In genomic region chr4:124624111-124624581, GRCm38 (mm10) we compare ENCODE assay signal across 11 mouse cellular contexts. TPM values are rescaled to one million over a fixed set of nuclear protein-coding genes. Genes with fewer than 3 reads are reported as not detected.
A peak's percentile ranks its signal among the peaks of the same experiment; 100 is the strongest.
DNase-seq lines count a peak whose midpoint lies in the region; ATAC-seq lines count a peak whose summit lies in the region.
"Had no signal": no experiment of that assay in that cellular context is flagged by ENCODE, and none has a peak within 500 bp of the region (broad histone marks: within the 10 kb centered on the region; RNA-seq: fewer than 3 reads in every experiment).

No protein-coding gene starts in this region.

- H3K27ac ChIP-seq in neural tube, embryonic 11.5 days (ENCODE audit: low read depth, low read length), result no peak overlapping the region
- H3K27ac ChIP-seq in forebrain, embryonic 13.5 days, result no peak overlapping the region
- H3K27ac ChIP-seq: embryonic facial prominence, embryonic 12.5 days; heart, embryonic 13.5 days had no signal

- H3K36me3 ChIP-seq in neural tube, embryonic 11.5 days (ENCODE audit: control insufficient read depth, insufficient read depth, low read length), result no peaks in the 10 kb centered on the region
- H3K36me3 ChIP-seq in forebrain, embryonic 13.5 days (ENCODE audit: poor library complexity, severe bottlenecking), result no peaks in the 10 kb centered on the region
- H3K36me3 ChIP-seq: embryonic facial prominence, embryonic 12.5 days; heart, embryonic 13.5 days had no signal

- ATAC-seq in neural tube, embryonic 11.5 days (ENCODE audit: insufficient read depth, low FRiP score, low TSS enrichment), result no peak
- ATAC-seq in forebrain, embryonic 13.5 days, result no peak; the same call in 1 of the 2 replicates

- H3K27me3 ChIP-seq in neural tube, embryonic 11.5 days (ENCODE audit: control insufficient read depth, insufficient read depth, low read length), result no peaks in the 10 kb centered on the region
- H3K27me3 ChIP-seq in forebrain, embryonic 13.5 days, result 0 out of 2 replicates have a peak, but pooled peaks cover 15% of the 10 kb centered on the region
- H3K27me3 ChIP-seq: embryonic facial prominence, embryonic 12.5 days had no signal

- no peaks in the 10 kb centered on the region for H3K4me1 ChIP-seq in neural tube, embryonic 11.5 days (ENCODE audit: control insufficient read depth, insufficient read depth, low read length)
- H3K4me1 ChIP-seq in forebrain, embryonic 13.5 days, result peaks cover 30% of the 10 kb centered on the region

- no peaks in the 10 kb centered on the region for H3K9me3 ChIP-seq in neural tube, embryonic 11.5 days (ENCODE audit: control insufficient read depth, low read length)
- no peaks in the 10 kb centered on the region for H3K9me3 ChIP-seq in forebrain, embryonic 13.5 days (replicated peaks)
- H3K9me3 ChIP-seq: embryonic facial prominence, embryonic 12.5 days; heart, embryonic 13.5 days had no signal

- H3K9ac ChIP-seq in neural tube, embryonic 11.5 days (ENCODE audit: low read length), result peak overlapping the region; percentile 14
- H3K9ac ChIP-seq in forebrain, embryonic 13.5 days, result peak overlapping the region; percentile 40; the same call in 1 of the 2 replicates
- H3K9ac ChIP-seq: embryonic facial prominence, embryonic 12.5 days; heart, embryonic 13.5 days had no signal

- no peak for DNase-seq in neural tube, embryonic 11.5 days (ENCODE audit: low spot score)
- DNase-seq in neural tube, embryonic 10.5 days (ENCODE audit: extremely low spot score, low spot score), result no peak
- DNase-seq in layer of hippocampus, postnatal 10 days (ENCODE audit: low spot score in 2 of 2), result peak; percentile 44 to 58
- DNase-seq in right cerebral cortex, postnatal 36 days (ENCODE audit: low spot score in 2 of 2), result peak; percentile 14 to 34
- no peak for DNase-seq in adrenal gland, postnatal 36 days
- no peak for DNase-seq in spleen, postnatal 10 days (ENCODE audit: low spot score in 2 of 2)

- H3K4me2 ChIP-seq in neural tube, embryonic 11.5 days (ENCODE audit: low read depth), result no peak overlapping the region
- no peak overlapping the region for H3K4me2 ChIP-seq in forebrain, embryonic 13.5 days
- H3K4me2 ChIP-seq: embryonic facial prominence, embryonic 12.5 days; heart, embryonic 13.5 days had no signal

- 34% methylated on average over 7 of the region's 7 CpGs for WGBS in neural tube, embryonic 11.5 days
- 29% methylated on average over 7 of the region's 7 CpGs for WGBS in forebrain, embryonic 13.5 days

- no peak overlapping the region for H3K4me3 ChIP-seq in neural tube, embryonic 11.5 days (ENCODE audit: low read depth, low read length)
- no peak overlapping the region for H3K4me3 ChIP-seq in forebrain, embryonic 13.5 days
- H3K4me3 ChIP-seq: embryonic facial prominence, embryonic 12.5 days; heart, embryonic 13.5 days had no signal

RNA-seq across cellular contexts. Expression of gene 3100002H09Rik, which starts 13.5 kb away (rescaled TPM):
- polyA plus RNA-seq in neural tube, embryonic 11.5 days (2014; fragmentation: Nextera tagmentation; extraction: Ambion mirVana), result 0.54 and 0.57 TPM in 2 replicates
- 0.84 and 1.0 TPM in 2 replicates for polyA plus RNA-seq in forebrain, embryonic 13.5 days (2015; fragmentation: Nextera tagmentation; extraction: Ambion mirVana)
- 1 to 10 TPM in 1 of 2 experiments, under 1 TPM in 1; 0.94 to 1.7 TPM for total RNA-seq in layer of hippocampus, postnatal 10 days (2021)
- not detected for total RNA-seq in adrenal gland, postnatal 36 days (2021)
- polyA plus RNA-seq: embryonic facial prominence, embryonic 12.5 days; limb, embryonic 11.5 days; testis, adult 2 months had no signal

RNA-seq across cellular contexts. Expression of gene Pou3f1, which starts 32.5 kb away (rescaled TPM):
- polyA plus RNA-seq in neural tube, embryonic 11.5 days (2014; fragmentation: Nextera tagmentation; extraction: Ambion mirVana), result 17.0 and 17.1 TPM in 2 replicates
- polyA plus RNA-seq in forebrain, embryonic 13.5 days (2015; fragmentation: Nextera tagmentation; extraction: Ambion mirVana), result 12.0 and 13.2 TPM in 2 replicates
- 10 to 100 TPM; 48.6 to 55.5 TPM for total RNA-seq in layer of hippocampus, postnatal 10 days (2021)
- under 1 TPM in 1 of 2 experiments, not detected in 1; 0.10 TPM for total RNA-seq in adrenal gland, postnatal 36 days (2021)

Comparison
In these comparisons a context has a peak if more than half of its experiments do, and no peak if none do; other contexts are left out.
1. DNase-seq: peak in layer of hippocampus, postnatal 10 days (2 of 2) and right cerebral cortex, postnatal 36 days (2 of 2); none in neural tube, embryonic 11.5 days (single experiment), neural tube, embryonic 10.5 days (single experiment), adrenal gland, postnatal 36 days (0 of 2) and spleen, postnatal 10 days (0 of 2).
2. RNA of gene Pou3f1, which starts 32.5 kb away (total RNA-seq): 48.6 to 55.5 TPM in layer of hippocampus, postnatal 10 days; 0.10 TPM in adrenal gland, postnatal 36 days; every median in the first group is over 10 times any median in the second.